Mouse (Mus musculus) stomach, embryonic 16.5 days (tissue): ENCODE measurements around the gene Ptprj. TPM values are rescaled to one million over a fixed set of nuclear protein-coding genes. Genes with fewer than 3 reads are reported as not detected.

ENCODE experiments used
- ATAC-seq: fragments of 200-750 bp; cut with Nextera tagmentation; 2 replicates; pipeline ENCODE4 v1.8.0; 2017; ENCODE audit warnings: moderate number of reproducible peaks, moderate TSS enrichment; ENCODE audit not compliant: insufficient read depth, low FRiP score
- H3K27ac ChIP-seq: fragments of 300-500 bp; sonication (generic); 2 replicates; pipeline ENCODE4 v1.5.1; 2014; ENCODE audit warnings: low read length
- H3K27me3 ChIP-seq: fragments of 300-500 bp; sonication (generic); 2 replicates; pipeline ENCODE4 v1.6.1; 2014; ENCODE audit warnings: low read length, control low read depth, mixed read lengths; ENCODE audit not compliant: control insufficient read depth, insufficient read depth
- H3K36me3 ChIP-seq: fragments of 300-500 bp; sonication (generic); 2 replicates; pipeline ENCODE4 v1.6.1; 2014; ENCODE audit warnings: low read length; ENCODE audit not compliant: control insufficient read depth, insufficient read depth
- H3K4me1 ChIP-seq: fragments of 300-500 bp; sonication (generic); 2 replicates; pipeline ENCODE4 v1.6.1; 2014; ENCODE audit warnings: low read length, control low read depth, mixed read lengths; ENCODE audit not compliant: control insufficient read depth, insufficient read depth
- H3K4me2 ChIP-seq: fragments of 300-500 bp; sonication (generic); 2 replicates; pipeline ENCODE4 v1.6.1; 2014; ENCODE audit warnings: low read depth, low read length, mixed read lengths
- H3K4me3 ChIP-seq: fragments of 300-500 bp; sonication (generic); replicated peaks from 2 replicates; pipeline ENCODE4 v1.5.1; 2014; ENCODE audit warnings: mild to moderate bottlenecking, low read length
- H3K9ac ChIP-seq: fragments of 300-500 bp; sonication (generic); 2 replicates; pipeline ENCODE4 v1.6.1; 2014; ENCODE audit warnings: low read length
- H3K9me3 ChIP-seq: fragments of 300-500 bp; sonication (generic); replicated peaks from 2 replicates; pipeline ENCODE4 v1.6.1; 2016; ENCODE audit warnings: low read length, control low read depth; ENCODE audit not compliant: control insufficient read depth
- WGBS: fragments of 180-500 bp; shearing (Covaris S2); extraction: QIAGEN DNeasy Blood & Tissue Kit; methylation state at CpG from one replicate; pipeline ENCODE4 v1.1.7; 2014; 5-methylcytosine and 5-hydroxymethylcytosine counted together
- polyA plus RNA-seq: library from polyadenylated mRNA; unstranded; fragments of >200 nt; fragmentation: Nextera tagmentation; extraction: Ambion mirVana; gene quantifications from 2 replicates; pipeline ENCODE4 v1.2.1, GENCODE M21; 2015

The Ptprj gene
- 4.1 and 5.0 TPM in 2 replicates for polyA plus RNA-seq

DNA sequence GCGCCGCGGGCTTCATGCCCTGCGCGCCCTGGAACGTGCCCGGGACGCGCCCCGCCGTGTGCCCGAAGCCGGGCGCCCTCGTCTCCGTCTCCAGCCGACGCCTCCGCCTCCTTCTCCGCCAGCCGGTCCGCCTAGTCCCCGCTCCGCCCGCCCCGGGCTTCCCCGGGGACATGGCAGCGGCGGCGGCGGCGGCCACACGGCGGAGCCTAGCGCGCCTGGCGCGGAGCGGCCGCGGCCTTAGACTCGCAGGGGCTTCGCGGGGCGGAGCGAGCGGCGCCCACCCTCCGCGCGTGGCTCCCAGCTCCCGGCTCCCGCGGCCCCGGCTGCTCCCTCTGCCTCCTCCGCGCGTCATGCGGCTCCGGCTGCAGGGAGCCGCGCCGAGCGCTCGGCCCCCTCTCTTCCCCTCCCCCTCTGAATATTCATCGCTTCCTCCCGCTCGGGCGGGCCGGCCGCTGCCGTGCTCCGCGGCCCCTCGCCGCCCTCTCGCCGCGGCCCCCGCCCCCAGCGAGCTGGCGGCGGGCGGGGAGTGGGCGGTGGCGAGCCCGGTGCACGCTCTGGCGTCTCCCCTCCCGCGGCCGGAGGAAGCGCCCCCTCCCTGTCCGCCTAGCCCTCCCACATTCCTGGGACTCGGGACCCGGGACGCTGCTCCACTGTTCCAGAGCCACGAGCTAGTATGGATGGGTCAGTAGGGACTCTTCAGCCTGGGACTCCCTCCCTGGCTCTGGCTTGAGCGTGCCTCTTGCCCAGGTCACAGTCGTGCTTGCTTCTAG, at the start of gene Ptprj:
Gene Ptprj (minus strand): TSS at position 412 of the 770 bp plus-strand sequence.
- peak; percentile 88 for ATAC-seq
- Histone ChIP-seq H3K36me3 (no peaks in the 10 kb centered on the region), H3K4me2 (peak within 1 kb of the TSS; percentile 95), H3K9ac (peak within 1 kb of the TSS; percentile 87), H3K27ac (peak within 1 kb of the TSS; percentile 88), H3K9me3 (no peaks in the 10 kb centered on the region), H3K4me3 (peak within 1 kb of the TSS; percentile 93), H3K27me3 (no peaks in the 10 kb centered on the region), H3K4me1 (peaks cover 12% of the 10 kb centered on the region)
- WGBS, result under 1% methylated on average over 97 of the region's 100 CpGs

DNA sequence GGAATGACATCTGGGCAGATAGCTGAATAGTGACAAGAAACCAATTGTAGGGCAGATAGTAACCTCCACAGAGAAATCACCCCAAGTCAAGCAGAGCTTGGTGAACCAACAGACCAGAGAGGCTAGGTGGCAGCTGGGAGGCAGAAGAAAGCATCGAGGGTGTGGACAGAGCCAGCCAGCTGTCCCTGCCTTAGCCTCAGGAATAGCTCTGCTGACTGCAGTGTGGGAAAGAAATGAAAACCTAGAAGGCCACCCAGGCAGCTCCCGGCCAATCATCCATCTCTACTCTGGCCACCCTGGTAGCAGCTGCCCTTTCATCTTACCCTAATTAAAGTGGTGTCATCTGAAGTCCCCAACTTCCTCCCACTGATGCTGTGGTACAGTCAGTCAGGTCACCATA, 49.1 kb upstream of the Ptprj start:
- Histone ChIP-seq H3K27ac (no peak overlapping the region), H3K9me3 (no peaks in the 10 kb centered on the region), H3K4me2 (no peak overlapping the region), H3K4me1 (no peaks in the 10 kb centered on the region), H3K4me3 (no peak overlapping the region), H3K27me3 (no peaks in the 10 kb centered on the region), H3K9ac (no peak overlapping the region), H3K36me3 (no peaks in the 10 kb centered on the region)
- WGBS, result 56% methylated on average over 2 of the region's 2 CpGs
- ATAC-seq, result no peak

DNA sequence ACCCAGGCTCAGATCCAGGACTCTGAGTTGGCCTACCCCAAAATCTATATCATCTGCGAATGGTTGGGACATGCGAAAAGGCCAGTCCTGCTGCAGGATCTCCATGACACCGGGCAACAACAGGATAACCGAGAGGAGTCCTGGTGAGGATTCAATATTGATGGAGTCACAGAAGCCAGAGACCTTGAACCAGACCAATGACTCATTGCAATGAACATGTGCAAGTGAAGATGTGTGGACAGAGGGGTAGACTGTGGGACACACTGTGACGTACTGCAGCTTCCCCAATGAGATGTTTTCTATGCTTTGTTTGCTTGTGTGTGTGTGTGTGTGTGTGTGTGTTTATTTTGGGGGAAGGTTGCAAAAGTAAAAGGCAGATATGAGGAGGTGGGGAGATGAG, 47.8 kb upstream of the Ptprj start:
- Histone ChIP-seq H3K36me3 (no peaks in the 10 kb centered on the region), H3K4me1 (no peaks in the 10 kb centered on the region), H3K27me3 (no peaks in the 10 kb centered on the region), H3K4me3 (no peak overlapping the region), H3K27ac (no peak overlapping the region), H3K9me3 (no peaks in the 10 kb centered on the region), H3K9ac (no peak overlapping the region), H3K4me2 (no peak overlapping the region)
- no peak for ATAC-seq
- 89% methylated on average over 5 of the region's 5 CpGs for WGBS

DNA sequence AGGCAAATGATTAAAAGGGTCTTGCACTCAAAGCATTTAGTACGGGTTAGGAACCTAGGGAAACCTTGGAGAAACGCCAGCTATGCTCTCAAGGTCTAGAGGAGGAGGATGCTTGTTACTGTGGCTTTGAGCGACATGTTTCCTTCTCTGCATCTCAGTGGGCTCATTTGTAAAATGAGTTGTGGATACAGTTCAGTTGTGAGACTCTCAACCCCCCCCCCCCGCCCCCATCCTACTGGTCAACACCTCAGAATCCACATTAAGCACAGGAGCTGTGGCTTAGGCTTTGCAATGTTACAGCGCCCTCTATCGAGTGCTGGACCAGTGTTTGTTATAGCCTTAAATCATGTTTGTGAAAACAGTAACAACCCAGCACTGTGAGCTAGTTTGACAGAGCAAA, 44.5 kb upstream of the Ptprj start:
- no peak overlapping the region for H3K4me3 ChIP-seq
- no peaks in the 10 kb centered on the region for H3K27me3 ChIP-seq
- H3K9ac ChIP-seq, result no peak overlapping the region
- peak overlapping the region; percentile 22 for H3K4me2 ChIP-seq
- H3K27ac ChIP-seq, result no peak overlapping the region
- H3K4me1 ChIP-seq, result no peaks in the 10 kb centered on the region
- no peaks in the 10 kb centered on the region for H3K9me3 ChIP-seq
- H3K36me3 ChIP-seq, result no peaks in the 10 kb centered on the region
- peak; percentile 58; the same call in 1 of the 2 replicates for ATAC-seq
- 6% methylated on average over 6 of the region's 6 CpGs for WGBS

DNA sequence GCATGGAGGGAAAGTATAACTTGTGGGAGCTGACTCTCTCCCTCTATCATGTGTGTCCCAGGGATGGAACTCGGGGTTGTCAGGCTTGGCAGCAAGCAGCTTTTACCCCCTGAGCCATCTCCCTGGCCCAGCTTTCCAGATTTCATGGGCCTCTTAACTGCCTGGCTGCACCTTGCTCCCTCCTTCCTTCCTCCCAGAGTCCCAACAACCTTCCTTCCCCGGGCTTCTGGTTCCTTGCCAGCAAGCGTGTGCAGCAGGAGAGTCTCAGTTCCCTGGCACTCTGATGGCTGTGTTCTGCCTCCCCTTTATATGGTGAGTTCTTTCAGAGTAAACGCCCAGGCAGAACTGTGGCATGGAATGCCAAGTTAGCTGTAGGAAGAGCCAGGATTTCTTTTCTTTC, 43.9 kb upstream of the Ptprj start:
- Histone ChIP-seq H3K9me3 (no peaks in the 10 kb centered on the region), H3K27ac (no peak overlapping the region)
- ATAC-seq, result no peak; the same call in 1 of the 2 replicates

DNA sequence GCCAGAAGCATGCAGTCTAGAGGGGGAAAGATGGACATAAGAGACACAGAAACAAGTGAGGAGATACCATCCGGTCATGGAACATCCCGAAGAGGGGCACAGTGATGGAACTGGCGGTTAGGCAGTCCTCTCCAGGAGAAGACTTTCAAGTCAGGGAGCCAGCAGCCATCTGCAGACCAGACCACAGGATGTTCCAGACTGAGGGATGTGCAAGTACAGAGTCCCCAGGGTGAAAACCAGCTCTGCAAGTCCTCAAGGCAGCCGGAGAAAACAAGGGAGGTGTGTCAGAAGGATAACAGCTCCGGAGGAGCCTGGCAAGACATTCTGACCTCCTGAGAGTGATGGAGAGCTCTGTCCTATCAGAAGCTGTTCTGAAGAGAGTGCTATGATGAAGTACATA, 40.4 kb upstream of the Ptprj start:
- no peaks in the 10 kb centered on the region for H3K36me3 ChIP-seq
- 69% methylated on average over 5 of the region's 5 CpGs for WGBS
- no peak for ATAC-seq
- H3K9ac ChIP-seq, result no peak overlapping the region
- no peak overlapping the region for H3K27ac ChIP-seq
- no peak overlapping the region for H3K4me3 ChIP-seq
- no peak overlapping the region for H3K4me2 ChIP-seq
- H3K4me1 ChIP-seq, result no peaks in the 10 kb centered on the region
- no peaks in the 10 kb centered on the region for H3K27me3 ChIP-seq
- no peaks in the 10 kb centered on the region for H3K9me3 ChIP-seq

More for the DNA sequence above, 43.9 kb upstream of the Ptprj start:
- H3K4me1 ChIP-seq, result no peaks in the 10 kb centered on the region
- WGBS, result 23% methylated on average over 4 of the region's 4 CpGs
- H3K4me2 ChIP-seq, result no peak overlapping the region
- no peak overlapping the region for H3K4me3 ChIP-seq
- H3K9ac ChIP-seq, result no peak overlapping the region
- H3K27me3 ChIP-seq, result no peaks in the 10 kb centered on the region
- no peaks in the 10 kb centered on the region for H3K36me3 ChIP-seq

DNA sequence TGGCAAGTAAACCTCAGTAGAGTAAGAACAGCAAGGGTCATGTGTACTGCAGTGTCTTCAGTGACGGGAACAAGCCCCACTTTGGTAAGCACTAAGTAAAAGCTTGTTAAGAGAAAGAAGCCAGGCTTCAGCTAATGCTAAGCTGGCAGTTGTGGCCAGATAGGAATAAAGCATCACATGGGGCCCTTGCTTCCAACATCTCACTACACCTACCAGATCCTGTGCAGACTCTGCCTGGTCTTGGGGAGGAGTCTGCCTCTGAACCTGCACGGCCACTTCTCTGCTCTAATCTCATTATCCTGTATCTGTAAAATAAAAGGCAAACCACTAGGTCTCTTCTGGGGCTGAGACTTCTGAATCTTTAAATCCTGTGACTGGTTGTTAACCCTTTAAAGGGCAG, 39.2 kb upstream of the Ptprj start:
- Histone ChIP-seq H3K4me2 (no peak overlapping the region), H3K9me3 (no peaks in the 10 kb centered on the region), H3K36me3 (no peaks in the 10 kb centered on the region), H3K4me1 (no peaks in the 10 kb centered on the region), H3K27ac (no peak overlapping the region), H3K4me3 (no peak overlapping the region), H3K27me3 (no peaks in the 10 kb centered on the region), H3K9ac (no peak overlapping the region)
- no peak for ATAC-seq
- WGBS, result 42% methylated on average over 2 of the region's 2 CpGs

DNA sequence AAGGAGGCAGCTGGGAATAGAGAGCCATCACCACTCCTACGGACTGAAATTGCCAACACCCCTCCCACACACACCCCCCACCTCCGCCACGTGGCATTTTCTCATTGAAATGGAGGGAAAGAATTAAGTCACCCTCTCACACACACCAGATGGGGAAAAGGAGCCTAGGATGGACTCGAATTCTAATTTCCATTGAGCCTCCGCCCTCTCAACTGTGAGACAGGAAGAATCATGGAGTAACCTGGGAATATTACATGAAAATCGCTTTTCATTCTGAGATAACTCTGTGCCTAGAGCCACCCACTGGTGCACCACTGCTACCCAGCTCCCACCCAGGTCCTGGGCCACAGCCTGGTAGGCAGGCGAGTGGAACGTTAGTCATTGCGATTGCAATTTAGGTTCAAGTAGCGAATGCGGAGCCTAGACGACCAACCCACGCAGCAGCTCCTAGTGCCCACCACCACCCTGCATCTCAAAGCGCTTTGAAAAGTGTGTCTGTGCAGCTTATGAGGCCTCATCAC, 34.3 kb upstream of the Ptprj start:
- Histone ChIP-seq H3K27me3 (no peaks in the 10 kb centered on the region), H3K4me3 (no peak overlapping the region), H3K27ac (no peak overlapping the region), H3K4me1 (peaks cover 3% of the 10 kb centered on the region; the same call in 1 of the 2 replicates), H3K4me2 (no peak overlapping the region), H3K9me3 (no peaks in the 10 kb centered on the region), H3K36me3 (no peaks in the 10 kb centered on the region), H3K9ac (no peak overlapping the region)
- no peak for ATAC-seq
- 86% methylated on average over 14 of the region's 14 CpGs for whole genome bisulfite sequencing

DNA sequence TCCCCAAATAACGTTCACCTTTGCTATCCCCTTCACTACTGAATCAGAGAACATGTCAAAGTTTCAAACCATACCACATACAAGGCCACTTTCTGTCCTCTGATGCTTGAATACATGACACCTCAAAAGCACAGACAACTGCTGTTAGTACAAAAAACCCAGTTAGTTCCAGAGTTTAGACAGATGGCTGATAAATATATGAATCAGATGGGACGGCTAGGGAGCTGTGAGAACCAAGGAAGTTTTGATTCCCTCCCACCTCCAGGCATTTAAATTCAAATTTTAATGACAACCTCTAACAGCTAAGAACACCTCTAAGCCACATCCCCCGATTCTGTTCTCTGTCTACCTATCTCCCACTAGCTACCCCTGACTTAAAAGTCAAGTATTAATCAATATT, 33.1 kb upstream of the Ptprj start:
- Histone ChIP-seq H3K4me3 (no peak overlapping the region), H3K9ac (no peak overlapping the region), H3K4me1 (peaks cover 3% of the 10 kb centered on the region; the same call in 1 of the 2 replicates), H3K36me3 (no peaks in the 10 kb centered on the region), H3K9me3 (no peaks in the 10 kb centered on the region), H3K27me3 (no peaks in the 10 kb centered on the region), H3K27ac (no peak overlapping the region), H3K4me2 (no peak overlapping the region)
- no peak for ATAC-seq
- 61% methylated on average over 3 of the region's 3 CpGs for whole genome bisulfite sequencing
